Mouse (Mus musculus): ENCODE measurements at regions not wholly inside any gene's neighbourhood (a gene's known extent, or its start where the extent isn't known, plus 50 kb on each side); places are given as distances from the start of the nearest gene placed in this dataset.

DNA sequence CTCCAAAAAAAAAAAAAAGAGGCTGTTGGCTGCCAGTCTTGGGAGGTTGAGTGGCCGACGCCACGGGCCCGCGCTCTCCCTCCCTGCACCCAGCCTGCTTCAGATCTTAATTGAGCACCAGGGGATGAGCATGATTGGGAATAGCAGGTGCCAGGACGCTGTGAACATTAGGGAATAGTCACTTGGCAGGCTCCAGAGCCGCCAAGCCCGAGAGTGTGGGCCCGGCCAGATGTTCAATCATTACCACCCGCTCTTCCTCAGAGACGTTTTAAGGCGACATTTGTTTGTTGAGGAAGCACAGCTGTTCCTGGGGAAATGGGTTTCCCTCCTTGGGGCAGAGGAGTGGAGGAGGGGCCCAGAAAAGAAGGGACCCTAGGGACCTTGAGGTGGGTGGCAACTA lies 94.0 kb upstream of the Smad3 start:
- no peak for ATAC-seq (ENCODE audit: poor library complexity, severe bottlenecking)

GRCm38 (mm10) chr9:63850316-63850693 lies 92.5 kb upstream of the Smad3 start:
- ATAC-seq (ENCODE audit: poor library complexity, severe bottlenecking) = peak; percentile 94

DNA sequence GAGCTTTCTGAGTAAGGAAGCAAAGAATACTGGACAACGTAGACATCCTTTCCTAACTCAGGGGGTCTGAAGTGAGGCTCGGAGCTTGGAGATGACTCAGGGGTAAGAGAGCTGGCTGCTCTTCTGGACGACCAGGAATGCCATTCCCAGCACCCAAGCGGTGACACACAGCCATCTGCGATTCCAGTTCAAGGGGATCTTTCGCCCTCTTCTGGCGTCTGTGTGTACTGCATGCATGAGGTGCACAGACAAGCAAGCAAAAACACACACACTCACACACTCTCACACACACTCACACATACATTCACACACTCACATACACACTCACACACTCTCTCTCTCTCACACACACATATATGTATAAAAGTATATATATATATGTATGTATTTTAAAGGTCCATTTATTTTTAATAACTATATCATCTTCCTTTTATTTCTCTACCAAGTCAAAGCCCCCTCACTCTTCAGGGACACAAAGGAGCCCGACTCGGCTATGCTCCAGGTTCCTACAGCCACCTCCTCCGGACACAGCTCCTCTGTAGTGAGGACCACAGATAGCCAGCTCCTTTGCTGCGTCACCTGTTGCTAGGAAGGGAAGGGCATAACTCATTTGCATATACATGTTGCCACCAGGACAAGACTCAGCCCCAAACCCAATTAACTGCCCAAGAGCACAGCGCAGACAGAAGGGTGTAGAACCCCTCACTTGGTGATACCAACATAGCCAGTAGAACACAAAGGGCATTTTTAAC lies 91.9 kb upstream of the Smad3 start:
- no peak for ATAC-seq (ENCODE audit: poor library complexity, severe bottlenecking)

DNA sequence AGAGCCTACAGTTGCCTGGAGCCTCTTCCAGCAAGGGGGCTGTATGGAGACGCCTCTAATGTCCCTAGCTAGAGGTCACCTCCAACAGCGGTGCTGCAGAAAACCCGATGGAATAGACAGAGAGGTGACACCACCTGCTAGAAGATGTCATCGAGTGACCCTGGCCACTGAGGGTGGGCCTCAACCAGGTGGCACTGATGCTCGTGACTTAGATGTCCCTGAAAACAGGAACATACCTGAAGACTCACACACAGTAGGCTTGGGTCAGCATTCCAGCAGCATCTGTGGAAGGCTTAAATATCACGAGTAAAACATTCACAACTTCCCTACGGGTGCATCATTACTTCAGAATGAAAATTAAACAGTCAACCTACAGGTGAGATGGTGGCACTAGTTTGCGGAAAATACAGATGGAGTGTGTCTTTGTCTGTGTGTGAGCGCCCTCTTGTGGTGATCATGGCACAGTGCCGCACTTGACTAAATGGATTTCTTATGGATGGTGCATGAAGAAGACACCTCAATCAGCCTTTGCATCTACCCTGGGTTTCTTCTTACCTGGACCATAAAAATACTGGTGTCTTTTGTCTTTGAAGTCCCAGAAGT lies 86.2 kb upstream of the Smad3 start:
- peak; percentile 90 for ATAC-seq (ENCODE audit: poor library complexity, severe bottlenecking)

DNA sequence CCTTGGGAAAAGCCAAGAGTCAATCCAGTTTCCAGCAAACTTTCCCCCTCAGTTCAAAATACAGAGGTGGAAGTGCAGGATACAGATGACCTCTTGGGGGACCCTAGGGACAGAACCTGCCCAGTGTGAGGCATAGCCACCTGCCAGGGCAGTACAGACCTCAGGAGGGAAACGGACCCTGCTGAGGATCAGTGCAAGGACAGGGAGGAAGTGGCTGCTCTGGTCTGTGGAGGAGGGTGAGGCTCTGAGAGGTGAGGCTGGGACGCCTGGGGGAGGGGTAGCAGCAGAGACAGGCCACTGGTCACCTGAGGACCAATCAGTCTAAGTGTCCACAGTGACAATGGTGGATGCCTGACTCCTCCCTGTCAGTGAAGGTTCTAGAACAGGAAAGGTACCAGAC lies 85.6 kb upstream of the Smad3 start:
- no peak for ATAC-seq (ENCODE audit: poor library complexity, severe bottlenecking)

DNA sequence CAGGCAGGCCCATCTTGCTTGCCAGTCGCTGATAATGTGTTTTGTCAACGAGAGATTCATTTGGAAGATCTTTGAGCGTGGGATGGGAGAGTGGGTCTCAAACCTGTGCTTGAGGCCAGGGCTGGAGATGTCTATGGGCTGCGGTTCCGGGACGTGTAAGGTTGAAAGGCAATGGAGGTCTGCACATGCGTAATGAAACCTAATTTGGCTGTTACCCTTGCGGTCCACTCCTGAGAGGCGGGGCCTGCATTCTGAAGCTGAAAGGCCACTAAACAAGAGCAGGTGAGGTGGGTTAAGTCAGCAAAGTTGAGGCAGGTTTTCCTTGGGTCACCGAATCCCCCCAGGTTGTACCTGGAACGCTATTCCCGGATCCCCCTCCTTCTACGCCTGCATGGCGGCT lies 83.3 kb upstream of the Smad3 start:
- no peak for ATAC-seq (ENCODE audit: poor library complexity, severe bottlenecking)

GRCm38 (mm10) chr9:63838996-63839772 lies 81.4 kb upstream of the Smad3 start:
- ATAC-seq (ENCODE audit: poor library complexity, severe bottlenecking) = no peak

GRCm38 (mm10) chr9:63837552-63837951 lies 79.8 kb upstream of the Smad3 start:
- no peak for ATAC-seq (ENCODE audit: poor library complexity, severe bottlenecking)

DNA sequence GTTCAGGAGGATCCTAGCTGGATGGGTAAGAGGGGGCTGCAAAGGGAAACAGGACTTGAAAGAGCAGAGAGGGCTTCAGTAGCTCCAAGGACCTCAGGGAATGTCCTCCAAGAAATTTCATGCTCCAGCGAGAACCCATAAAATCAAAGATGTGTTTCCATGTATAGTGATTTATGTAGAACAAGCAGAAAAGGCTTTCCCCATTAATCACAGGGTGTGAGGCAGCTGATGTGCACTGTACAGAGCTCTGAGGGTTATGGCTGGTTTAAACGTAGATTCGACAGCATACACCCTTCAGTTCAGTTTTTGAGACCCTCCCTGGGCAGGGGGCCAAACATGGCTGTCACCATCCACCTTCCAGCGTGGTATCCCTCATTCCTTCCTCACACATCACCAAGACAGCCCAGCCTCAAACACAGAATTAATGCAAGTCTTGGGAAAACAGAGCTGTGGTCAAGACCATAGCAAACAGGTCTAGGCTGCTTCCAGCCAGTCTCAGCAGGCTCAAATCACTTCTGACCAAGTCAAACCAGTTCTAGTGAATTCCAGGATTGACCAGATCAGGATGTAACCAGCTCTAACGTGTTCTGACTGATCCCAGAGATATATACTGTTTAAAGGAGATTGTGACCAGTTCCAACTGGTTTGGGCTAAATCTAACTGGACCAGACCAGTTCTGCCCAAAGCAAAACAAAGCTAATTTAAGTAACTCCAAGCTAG lies 78.9 kb upstream of the Smad3 start:
- ATAC-seq (ENCODE audit: poor library complexity, severe bottlenecking) = no peak

DNA sequence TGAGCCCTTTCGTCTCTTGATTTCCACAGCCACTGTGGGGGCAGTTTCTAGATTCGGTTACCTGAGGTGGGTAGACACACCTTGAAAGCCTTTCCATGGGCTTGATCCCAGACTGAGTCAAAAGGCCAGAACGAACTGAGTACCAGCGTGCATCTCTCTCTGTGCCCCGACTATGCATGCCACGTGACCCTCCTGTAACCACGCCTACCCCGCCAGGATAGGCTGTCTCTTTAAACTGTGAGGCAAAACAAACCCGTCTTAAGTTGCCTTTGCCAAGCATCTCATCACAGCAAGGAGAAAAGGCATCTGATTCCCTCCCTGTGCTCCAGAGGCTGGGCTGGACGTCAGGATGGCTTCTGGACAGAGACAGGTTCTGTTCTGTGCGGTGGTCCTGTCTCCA lies 78.2 kb upstream of the Smad3 start:
- ATAC-seq (ENCODE audit: poor library complexity, severe bottlenecking) = no peak

GRCm38 (mm10) chr9:63834416-63834815 lies 76.6 kb upstream of the Smad3 start:
- no peak for ATAC-seq (ENCODE audit: poor library complexity, severe bottlenecking)

- ATAC-seq (ENCODE audit: poor library complexity, severe bottlenecking) = no peak
Measured at GRCm38 (mm10) chr9:63818163-63818562, 60.4 kb upstream of the Smad3 start.

DNA sequence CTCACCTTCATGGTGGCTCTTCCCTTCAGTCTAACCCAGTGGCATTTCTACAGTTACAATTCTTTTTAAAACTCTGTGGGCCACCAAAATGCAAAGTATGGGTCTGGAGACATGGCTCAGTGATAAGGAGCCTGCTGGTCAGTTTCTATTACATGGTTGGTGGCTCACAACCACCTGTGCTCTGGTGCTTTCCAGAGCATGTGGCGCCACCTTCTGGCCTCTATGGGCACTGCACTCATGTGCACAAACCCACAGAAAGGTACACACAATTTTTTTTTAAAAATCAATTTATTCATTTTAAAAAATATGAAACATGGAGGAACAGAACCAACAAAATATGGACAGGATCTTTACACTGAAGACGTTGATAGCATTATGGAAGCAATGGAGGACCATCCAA lies 58.7 kb upstream of the Smad3 start:
- ATAC-seq (ENCODE audit: poor library complexity, severe bottlenecking) = peak; percentile 77

GRCm38 (mm10) chr9:63809901-63810587 lies 52.2 kb upstream of the Smad3 start:
- ATAC-seq (ENCODE audit: poor library complexity, severe bottlenecking) = no peak

Data from megakaryocyte, adult 5-6 weeks (primary cell).